8 mouse cellular contexts compared by ENCODE assay signal in genomic region chr11:60536180-60536858, GRCm38 (mm10). TPM values are rescaled to one million over a fixed set of nuclear protein-coding genes. Genes with fewer than 3 reads are reported as not detected.
DNase-seq lines count a peak whose midpoint lies in the region; ATAC-seq lines count a peak whose summit lies in the region.

Gene Alkbh5, plus strand, starts transcription at chr11:60536381.

- no peaks in the 10 kb centered on the region for H3K9me3 ChIP-seq in heart, embryonic 13.5 days
- H3K9me3 ChIP-seq in liver, embryonic 13.5 days (replicated peaks): no peaks in the 10 kb centered on the region

- peak within 1 kb of the TSS; percentile 99 for H3K4me3 ChIP-seq in heart, embryonic 13.5 days
- peak within 1 kb of the TSS; percentile 98 for H3K4me3 ChIP-seq in liver, embryonic 13.5 days (replicated peaks)

- no peaks in the 10 kb centered on the region for H3K27me3 ChIP-seq in heart, embryonic 13.5 days (replicated peaks)
- H3K27me3 ChIP-seq in liver, embryonic 13.5 days: no peaks in the 10 kb centered on the region; the same call in 1 of the 2 replicates

- 23% methylated on average over 9 of the region's 9 CpGs for WGBS in heart, embryonic 13.5 days
- 27% methylated on average over 9 of the region's 9 CpGs for WGBS in liver, embryonic 13.5 days (ENCODE audit: insufficient replicate concordance)

- peaks cover 27% of the 10 kb centered on the region for H3K4me1 ChIP-seq in heart, embryonic 13.5 days
- H3K4me1 ChIP-seq in liver, embryonic 13.5 days (replicated peaks): peaks cover 38% of the 10 kb centered on the region

- H3K36me3 ChIP-seq in heart, embryonic 13.5 days: peaks cover 15% of the 10 kb centered on the region
- peaks cover 3% of the 10 kb centered on the region; the same call in 1 of the 2 replicates for H3K36me3 ChIP-seq in liver, embryonic 13.5 days

- peak; percentile 36 for DNase-seq in MEL-GATA-1-ER (ENCODE audit: extremely low read depth, low read depth)
- DNase-seq in brain, adult 2 months (ENCODE audit: low read depth, low spot score): peak; percentile 74
- DNase-seq in fibroblast of lung, adult 2 months (ENCODE audit: low read depth): peak; percentile 46
- peak; percentile 18 for DNase-seq in kidney, postnatal 14 days
- DNase-seq in liver, embryonic 13.5 days: peak; percentile 41
- peak; percentile 30 for DNase-seq in naive thymus-derived CD4-positive, alpha-beta T cell, adult 2 months (ENCODE audit: low read depth)
- DNase-seq in spleen, postnatal 4 days (ENCODE audit: low spot score in 2 of 2): no peak

- H3K4me2 ChIP-seq in heart, embryonic 13.5 days: peak within 1 kb of the TSS; percentile 99
- peak within 1 kb of the TSS; percentile 98 for H3K4me2 ChIP-seq in liver, embryonic 13.5 days

- H3K9ac ChIP-seq in heart, embryonic 13.5 days: peak within 1 kb of the TSS; percentile 99
- peak within 1 kb of the TSS; percentile 98 for H3K9ac ChIP-seq in liver, embryonic 13.5 days

- peak within 1 kb of the TSS; percentile 98 for H3K27ac ChIP-seq in heart, embryonic 13.5 days (replicated peaks)
- peak within 1 kb of the TSS; percentile 98 for H3K27ac ChIP-seq in liver, embryonic 13.5 days

- no peak for ATAC-seq in heart, embryonic 13.5 days (ENCODE audit: extremely low read depth, insufficient number of reproducible peaks, low FRiP score, low TSS enrichment)
- no peak for ATAC-seq in liver, embryonic 13.5 days (ENCODE audit: low read depth)

RNA-seq across cellular contexts. Expression of gene Alkbh5, which starts in this region (rescaled TPM):
- 32.1 and 35.8 TPM in 2 replicates for polyA plus RNA-seq in heart, embryonic 13.5 days (2015; fragmentation: Nextera tagmentation; extraction: Ambion mirVana)
- 23.6 and 25.1 TPM in 2 replicates for polyA plus RNA-seq in liver, embryonic 13.5 days (2015; fragmentation: Nextera tagmentation; extraction: Ambion mirVana)

Comparison
In these comparisons a context has a peak if more than half of its experiments do, and no peak if none do; other contexts are left out.
1. DNase-seq: peak in MEL-GATA-1-ER (single experiment), brain, adult 2 months (single experiment), fibroblast of lung, adult 2 months (single experiment), kidney, postnatal 14 days (single experiment), liver, embryonic 13.5 days (single experiment) and naive thymus-derived CD4-positive, alpha-beta T cell, adult 2 months (single experiment); none in spleen, postnatal 4 days (0 of 2).